Mouse (Mus musculus) myocyte (in vitro differentiated cells): ENCODE measurements around the gene Adam30.

Experiments
- CEBPB ChIP-seq: IDR thresholded peaks from 2 replicates; pipeline ENCODE4 v1.6.1; 2011; ENCODE audit warnings: mild to moderate bottlenecking, moderate library complexity; ENCODE audit not compliant: poor library complexity, insufficient read depth, severe bottlenecking
- MAX ChIP-seq: IDR thresholded peaks from one replicate; pipeline ENCODE4 v1.6.1; 2011; ENCODE audit warnings: low read depth, mild to moderate bottlenecking, control low read depth
- TCF12 ChIP-seq: IDR thresholded peaks from one replicate; pipeline ENCODE4 v1.6.1; 2011; ENCODE audit warnings: mild to moderate bottlenecking, control low read depth; ENCODE audit not compliant: poor library complexity, insufficient read depth, severe bottlenecking

GRCm38 (mm10) chr3:98178340-98178739 is 17.9 kb downstream of the Adam30 start:
- TF ChIP-seq MAX: no peak
- TF ChIP-seq CEBPB: no peak
- TF ChIP-seq TCF12: no peak
